Mouse (Mus musculus): ENCODE data around the gene Gab2. TPM values are rescaled to one million over a fixed set of nuclear protein-coding genes. Genes with fewer than 3 reads are reported as not detected.

Gene Gab2
- polyA plus RNA-seq, 1 experiment, result 14.6 TPM

- TF ChIP-seq POLR2A (IDR thresholded peaks at IDR 0.05; ENCODE audit: low read depth, low read length) (no peak), CTCF (conservative IDR thresholded peaks at IDR 0.05; ENCODE audit: insufficient read depth, insufficient read length, low read depth, low read length) (no peak)
- 58% methylated on average over 5 of the region's 5 CpGs for WGBS
- peak; percentile 17 for DNase-seq
- Histone ChIP-seq H3K27ac (ENCODE audit: insufficient read depth, low read depth, low read length) (no peak overlapping the region), H3K36me3 (ENCODE audit: control insufficient read depth, insufficient read depth, low read length) (no peaks in the 10 kb centered on the region), H3K4me1 (ENCODE audit: control insufficient read depth, insufficient read depth, low read length) (no peaks in the 10 kb centered on the region; the same call in 1 of the 2 replicates), H3K27me3 (replicated peaks; ENCODE audit: control insufficient read depth, insufficient read depth, low read length) (no peaks in the 10 kb centered on the region), H3K4me3 (ENCODE audit: insufficient read depth, low read depth, low read length) (no peak overlapping the region)
Measured at GRCm38 (mm10) chr7:97248136-97248535, 166.8 kb downstream of the Gab2 start.

GRCm38 (mm10) chr7:97251638-97252037 is 170.3 kb downstream of the Gab2 start:
- no peak overlapping the region for H3K27ac ChIP-seq (ENCODE audit: insufficient read depth, low read depth, low read length)
- 71% methylated on average over 2 of the region's 2 CpGs for WGBS
- no peak for TF ChIP-seq POLR2A (IDR thresholded peaks at IDR 0.05; ENCODE audit: low read depth, low read length)
- no peak for TF ChIP-seq CTCF (conservative IDR thresholded peaks at IDR 0.05; ENCODE audit: insufficient read depth, insufficient read length, low read depth, low read length)
- no peak overlapping the region for H3K4me3 ChIP-seq (ENCODE audit: insufficient read depth, low read depth, low read length)
- H3K36me3 ChIP-seq (ENCODE audit: control insufficient read depth, insufficient read depth, low read length), result no peaks in the 10 kb centered on the region
- no peaks in the 10 kb centered on the region for H3K27me3 ChIP-seq (replicated peaks; ENCODE audit: control insufficient read depth, insufficient read depth, low read length)
- DNase-seq, result no peak
- H3K4me1 ChIP-seq (ENCODE audit: control insufficient read depth, insufficient read depth, low read length), result no peaks in the 10 kb centered on the region; the same call in 1 of the 2 replicates

- Histone ChIP-seq H3K4me1 (ENCODE audit: control insufficient read depth, insufficient read depth, low read length) (0 out of 2 replicates have a peak, but pooled peaks cover 3% of the 10 kb centered on the region), H3K4me3 (ENCODE audit: insufficient read depth, low read depth, low read length) (no peak overlapping the region), H3K36me3 (ENCODE audit: control insufficient read depth, insufficient read depth, low read length) (no peaks in the 10 kb centered on the region), H3K27ac (ENCODE audit: insufficient read depth, low read depth, low read length) (no peak overlapping the region), H3K27me3 (replicated peaks; ENCODE audit: control insufficient read depth, insufficient read depth, low read length) (no peaks in the 10 kb centered on the region)
- WGBS, result 48% methylated on average over 1 of the region's 1 CpGs
- TF ChIP-seq CTCF (conservative IDR thresholded peaks at IDR 0.05; ENCODE audit: insufficient read depth, insufficient read length, low read depth, low read length), result no peak
- TF ChIP-seq POLR2A (IDR thresholded peaks at IDR 0.05; ENCODE audit: low read depth, low read length), result no peak
- DNase-seq, result no peak
Measured at GRCm38 (mm10) chr7:97262541-97262940, 181.2 kb downstream of the Gab2 start.

GRCm38 (mm10) chr7:97270367-97270766 is 189.0 kb downstream of the Gab2 start:
- peaks cover 2% of the 10 kb centered on the region; the same call in 1 of the 2 replicates for H3K36me3 ChIP-seq (ENCODE audit: control insufficient read depth, insufficient read depth, low read length)
- H3K27ac ChIP-seq (ENCODE audit: insufficient read depth, low read depth, low read length), result no peak overlapping the region
- H3K4me1 ChIP-seq (ENCODE audit: control insufficient read depth, insufficient read depth, low read length), result no peaks in the 10 kb centered on the region
- no peaks in the 10 kb centered on the region for H3K27me3 ChIP-seq (replicated peaks; ENCODE audit: control insufficient read depth, insufficient read depth, low read length)
- TF ChIP-seq CTCF (conservative IDR thresholded peaks at IDR 0.05; ENCODE audit: insufficient read depth, insufficient read length, low read depth, low read length), result no peak
- no peak for TF ChIP-seq POLR2A (IDR thresholded peaks at IDR 0.05; ENCODE audit: low read depth, low read length)
- no peak overlapping the region for H3K4me3 ChIP-seq (ENCODE audit: insufficient read depth, low read depth, low read length)
- no peak for DNase-seq

- DNase-seq, result no peak
- Histone ChIP-seq H3K4me3 (ENCODE audit: insufficient read depth, low read depth, low read length) (no peak overlapping the region), H3K27ac (ENCODE audit: insufficient read depth, low read depth, low read length) (no peak overlapping the region), H3K36me3 (ENCODE audit: control insufficient read depth, insufficient read depth, low read length) (peaks cover 2% of the 10 kb centered on the region; the same call in 1 of the 2 replicates), H3K27me3 (replicated peaks; ENCODE audit: control insufficient read depth, insufficient read depth, low read length) (no peaks in the 10 kb centered on the region), H3K4me1 (ENCODE audit: control insufficient read depth, insufficient read depth, low read length) (no peaks in the 10 kb centered on the region)
- 94% methylated on average over 1 of the region's 1 CpGs for WGBS
- TF ChIP-seq POLR2A (IDR thresholded peaks at IDR 0.05; ENCODE audit: low read depth, low read length) (no peak), CTCF (conservative IDR thresholded peaks at IDR 0.05; ENCODE audit: insufficient read depth, insufficient read length, low read depth, low read length) (no peak)
Measured at GRCm38 (mm10) chr7:97271068-97271467, 189.7 kb downstream of the Gab2 start.

GRCm38 (mm10) chr7:97296986-97297385 is 215.6 kb downstream of the Gab2 start:
- no peaks in the 10 kb centered on the region for H3K4me1 ChIP-seq (ENCODE audit: control insufficient read depth, insufficient read depth, low read length)
- no peak overlapping the region for H3K4me3 ChIP-seq (ENCODE audit: insufficient read depth, low read depth, low read length)
- DNase-seq, result no peak
- 45% methylated on average over 2 of the region's 2 CpGs for WGBS
- TF ChIP-seq POLR2A (IDR thresholded peaks at IDR 0.05; ENCODE audit: low read depth, low read length) (no peak), CTCF (conservative IDR thresholded peaks at IDR 0.05; ENCODE audit: insufficient read depth, insufficient read length, low read depth, low read length) (no peak)
- no peak overlapping the region for H3K27ac ChIP-seq (ENCODE audit: insufficient read depth, low read depth, low read length)
- H3K36me3 ChIP-seq (ENCODE audit: control insufficient read depth, insufficient read depth, low read length), result no peaks in the 10 kb centered on the region
- no peaks in the 10 kb centered on the region for H3K27me3 ChIP-seq (replicated peaks; ENCODE audit: control insufficient read depth, insufficient read depth, low read length)

- no peaks in the 10 kb centered on the region for H3K36me3 ChIP-seq (ENCODE audit: control insufficient read depth, insufficient read depth, low read length)
- no peaks in the 10 kb centered on the region for H3K27me3 ChIP-seq (replicated peaks; ENCODE audit: control insufficient read depth, insufficient read depth, low read length)
- H3K4me1 ChIP-seq (ENCODE audit: control insufficient read depth, insufficient read depth, low read length), result no peaks in the 10 kb centered on the region
- TF ChIP-seq POLR2A (IDR thresholded peaks at IDR 0.05; ENCODE audit: low read depth, low read length) (no peak), CTCF (conservative IDR thresholded peaks at IDR 0.05; ENCODE audit: insufficient read depth, insufficient read length, low read depth, low read length) (peak; percentile 62)
- no peak overlapping the region for H3K27ac ChIP-seq (ENCODE audit: insufficient read depth, low read depth, low read length)
- no peak overlapping the region for H3K4me3 ChIP-seq (ENCODE audit: insufficient read depth, low read depth, low read length)
- DNase-seq, result peak; percentile 72
- WGBS, result 2% methylated on average over 2 of the region's 2 CpGs
Measured at GRCm38 (mm10) chr7:97297466-97297865, 216.1 kb downstream of the Gab2 start.

All from kidney, adult 2 months (tissue).